Mouse (Mus musculus) forebrain, embryonic 12.5 days (tissue): Measurements from ENCODE around the gene Cerkl. TPM values are rescaled to one million over a fixed set of nuclear protein-coding genes. Genes with fewer than 3 reads are reported as not detected.
A peak's percentile ranks its signal among the peaks of the same experiment; 100 is the strongest.

Experiments
- ATAC-seq: fragments of 200-750 bp; cut with Nextera tagmentation; 2 replicates; pipeline ENCODE4 v1.8.0; 2017; ENCODE audit warnings: moderate TSS enrichment; ENCODE audit not compliant: low FRiP score
- H3K27ac ChIP-seq: fragments of 300-500 bp; sonication (generic); 2 replicates; pipeline ENCODE4 v1.5.1; 2016; ENCODE audit warnings: mild to moderate bottlenecking
- H3K27me3 ChIP-seq: fragments of 300-500 bp; sonication (generic); 2 replicates; pipeline ENCODE4 v1.6.1; 2016; ENCODE audit warnings: mild to moderate bottlenecking
- H3K36me3 ChIP-seq: fragments of 300-500 bp; sonication (generic); replicated peaks from 2 replicates; pipeline ENCODE4 v1.6.1; 2016; ENCODE audit warnings: mild to moderate bottlenecking
- H3K4me1 ChIP-seq: fragments of 300-500 bp; sonication (generic); 2 replicates; pipeline ENCODE4 v1.6.1; 2016
- H3K4me2 ChIP-seq: fragments of 300-500 bp; sonication (generic); 2 replicates; pipeline ENCODE4 v1.6.1; 2016; ENCODE audit warnings: mild to moderate bottlenecking, moderate library complexity
- H3K4me3 ChIP-seq: fragments of 300-500 bp; sonication (generic); replicated peaks from 2 replicates; pipeline ENCODE4 v1.5.1; 2016; ENCODE audit warnings: mild to moderate bottlenecking
- H3K9ac ChIP-seq: fragments of 300-500 bp; sonication (generic); 2 replicates; pipeline ENCODE4 v1.6.1; 2016; ENCODE audit warnings: mild to moderate bottlenecking
- H3K9me3 ChIP-seq: fragments of 300-500 bp; sonication (generic); 2 replicates; pipeline ENCODE4 v1.6.1; 2016
- WGBS: fragments of 180-500 bp; shearing (Covaris S2); methylation state at CpG from one replicate; pipeline ENCODE4 v1.1.7; 2016; 5-methylcytosine and 5-hydroxymethylcytosine counted together
- polyA plus RNA-seq: library from polyadenylated mRNA; unstranded; fragments of >200 nt; fragmentation: Nextera tagmentation; extraction: Ambion mirVana; gene quantifications from 2 replicates; pipeline ENCODE4 v1.2.1, GENCODE M21; 2016

Cerkl gene
- polyA plus RNA-seq, 1 experiment from 2014 or later, result 2.4 TPM

DNA sequence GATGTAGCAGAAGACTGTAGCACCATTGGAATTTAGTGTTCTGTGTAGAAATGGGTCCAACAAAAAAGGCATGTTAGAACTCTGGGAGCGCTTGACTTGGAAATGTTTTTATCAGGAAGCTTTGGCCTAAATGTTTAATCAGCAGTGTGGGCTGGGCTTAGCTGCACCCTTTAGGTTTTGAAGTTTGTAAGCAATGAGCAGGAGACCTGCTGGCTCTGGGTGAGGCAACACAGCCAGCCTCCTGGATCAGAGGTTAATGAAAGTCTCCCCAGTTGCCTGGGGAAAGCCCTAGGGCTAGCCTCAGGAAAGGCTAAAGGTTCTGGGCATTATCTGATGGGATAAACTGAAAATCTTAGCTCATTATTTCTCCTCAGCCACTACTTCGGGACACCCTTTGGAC lies 58.2 kb downstream of the Cerkl start:
- H3K4me2 ChIP-seq, result no peak overlapping the region
- no peak overlapping the region for H3K9ac ChIP-seq
- 41% methylated on average over 2 of the region's 2 CpGs for WGBS
- H3K4me3 ChIP-seq, result no peak overlapping the region
- no peaks in the 10 kb centered on the region for H3K9me3 ChIP-seq
- no peak overlapping the region for H3K27ac ChIP-seq
- H3K4me1 ChIP-seq, result peaks cover 12% of the 10 kb centered on the region
- no peak for ATAC-seq
- H3K36me3 ChIP-seq, result no peaks in the 10 kb centered on the region
- H3K27me3 ChIP-seq, result peaks cover 3% of the 10 kb centered on the region; the same call in 1 of the 2 replicates

DNA sequence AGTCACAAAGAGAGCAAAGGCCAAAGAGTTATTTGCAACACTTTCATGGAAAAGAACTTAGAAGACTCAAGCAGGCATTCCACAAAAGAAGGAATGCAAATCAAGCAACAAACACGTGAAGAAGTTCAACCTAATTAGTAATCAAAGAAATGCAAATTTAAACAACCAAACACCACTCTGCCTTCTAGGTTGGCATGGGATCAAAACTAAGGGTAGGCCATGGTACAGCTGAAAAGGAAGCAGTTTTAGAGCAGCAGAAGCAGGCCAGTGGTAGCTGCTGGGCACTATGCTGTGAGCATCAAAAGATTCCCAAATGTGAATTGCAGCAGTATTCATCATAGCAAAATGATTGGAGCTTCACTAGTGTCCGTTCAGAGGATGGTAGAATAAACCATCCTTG lies 59.5 kb downstream of the Cerkl start:
- no peak overlapping the region for H3K9ac ChIP-seq
- H3K4me1 ChIP-seq, result peaks cover 12% of the 10 kb centered on the region
- WGBS, result 44% methylated on average over 2 of the region's 2 CpGs
- H3K4me3 ChIP-seq, result no peak overlapping the region
- H3K4me2 ChIP-seq, result no peak overlapping the region
- no peak overlapping the region for H3K27ac ChIP-seq
- peaks cover 3% of the 10 kb centered on the region; the same call in 1 of the 2 replicates for H3K27me3 ChIP-seq
- no peaks in the 10 kb centered on the region for H3K36me3 ChIP-seq
- H3K9me3 ChIP-seq, result no peaks in the 10 kb centered on the region
- no peak for ATAC-seq

DNA sequence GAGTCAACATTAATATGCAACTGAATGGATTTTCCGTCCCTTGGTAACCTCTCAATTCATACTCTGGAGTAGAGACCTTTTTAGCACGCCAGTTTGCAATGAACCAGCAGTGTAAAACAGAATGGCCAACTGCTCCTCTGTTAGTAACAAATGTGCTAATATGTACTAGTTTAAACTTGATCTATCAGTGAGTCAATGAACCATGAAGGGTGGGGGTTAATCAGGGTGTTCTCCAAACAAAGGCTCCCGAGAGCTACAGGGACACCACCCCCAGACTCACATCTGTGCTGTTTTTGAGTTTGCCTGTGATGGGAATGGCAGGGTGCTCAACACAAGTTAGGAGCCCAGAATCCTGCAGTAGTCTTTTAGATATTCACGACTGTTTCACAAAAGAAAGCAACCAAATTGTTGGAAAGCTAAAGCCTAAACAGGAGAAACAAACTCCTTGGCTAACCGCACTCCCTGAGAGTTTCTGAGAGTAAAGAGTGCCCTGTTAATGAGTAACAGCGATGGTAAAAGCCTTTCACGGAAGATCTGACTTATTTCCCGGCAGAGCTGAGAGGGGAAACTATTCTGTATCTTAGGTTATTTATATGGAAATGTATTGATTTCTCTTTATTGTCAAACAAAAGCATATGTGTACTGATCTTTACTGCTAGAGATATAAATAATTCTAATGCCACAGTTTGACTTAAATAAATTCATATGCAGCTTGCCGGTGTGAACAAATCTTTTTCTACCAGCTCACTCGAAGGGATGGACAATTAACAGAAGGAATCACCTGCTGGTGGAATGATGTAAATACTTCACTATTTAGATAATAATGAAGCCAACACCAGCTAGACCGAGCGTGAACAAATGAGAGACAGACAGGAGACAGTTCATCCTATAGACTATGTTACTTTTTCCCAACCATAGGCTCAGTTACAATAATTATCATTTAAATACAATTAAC lies 77.2 kb downstream of the Cerkl start:
- H3K4me2 ChIP-seq, result peak overlapping the region; percentile 31
- no peak overlapping the region for H3K9ac ChIP-seq
- H3K36me3 ChIP-seq, result no peaks in the 10 kb centered on the region
- H3K27me3 ChIP-seq, result 0 out of 2 replicates have a peak, but pooled peaks cover 3% of the 10 kb centered on the region
- H3K27ac ChIP-seq, result peak overlapping the region; percentile 68
- H3K9me3 ChIP-seq, result no peaks in the 10 kb centered on the region
- ATAC-seq, result peak; percentile 86
- 13% methylated on average over 12 of the region's 12 CpGs for WGBS
- H3K4me1 ChIP-seq, result peaks cover 16% of the 10 kb centered on the region
- H3K4me3 ChIP-seq, result no peak overlapping the region

DNA sequence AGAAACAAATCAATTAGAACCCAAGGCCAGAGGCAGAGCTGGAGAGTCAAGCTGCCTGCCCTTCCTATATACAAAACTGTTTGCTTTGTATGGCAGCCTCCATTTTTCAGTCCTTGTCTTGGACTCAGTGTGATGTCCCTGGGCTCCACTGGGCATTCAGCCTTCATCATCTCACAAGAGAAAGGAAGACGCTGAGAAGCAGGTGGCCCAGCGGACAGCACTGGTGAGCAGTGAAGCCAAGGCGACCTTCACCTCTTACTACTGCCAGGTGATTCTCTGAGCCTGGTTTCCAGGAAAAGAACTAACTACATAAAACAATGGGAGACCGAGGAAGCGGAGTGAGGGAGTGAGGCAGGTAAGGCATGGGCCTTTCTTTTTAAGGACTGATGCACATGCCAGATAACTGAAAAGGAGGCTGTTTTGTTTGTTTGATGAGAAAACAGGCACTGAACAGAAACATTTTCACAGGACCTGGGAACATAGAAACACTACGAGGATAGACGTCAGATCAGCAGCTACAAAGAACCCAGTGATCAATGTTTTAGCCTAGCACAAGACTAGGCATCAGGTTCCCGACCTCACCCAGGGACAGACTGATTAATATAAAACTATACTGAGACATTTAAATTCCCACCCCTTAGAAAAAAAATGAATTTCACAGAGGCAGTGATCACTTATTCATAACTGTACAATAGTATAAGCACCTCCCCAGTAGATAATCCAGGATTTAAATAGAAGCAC lies 78.1 kb downstream of the Cerkl start:
- peak overlapping the region; percentile 53 for H3K27ac ChIP-seq
- H3K4me1 ChIP-seq, result peaks cover 16% of the 10 kb centered on the region
- WGBS, result 57% methylated on average over 8 of the region's 8 CpGs
- H3K27me3 ChIP-seq, result 0 out of 2 replicates have a peak, but pooled peaks cover 3% of the 10 kb centered on the region
- peak; percentile 33 for ATAC-seq
- no peak overlapping the region for H3K9ac ChIP-seq
- no peaks in the 10 kb centered on the region for H3K36me3 ChIP-seq
- no peak overlapping the region for H3K4me3 ChIP-seq
- H3K9me3 ChIP-seq, result no peaks in the 10 kb centered on the region
- peak overlapping the region; percentile 31; the same call in 1 of the 2 replicates for H3K4me2 ChIP-seq

DNA sequence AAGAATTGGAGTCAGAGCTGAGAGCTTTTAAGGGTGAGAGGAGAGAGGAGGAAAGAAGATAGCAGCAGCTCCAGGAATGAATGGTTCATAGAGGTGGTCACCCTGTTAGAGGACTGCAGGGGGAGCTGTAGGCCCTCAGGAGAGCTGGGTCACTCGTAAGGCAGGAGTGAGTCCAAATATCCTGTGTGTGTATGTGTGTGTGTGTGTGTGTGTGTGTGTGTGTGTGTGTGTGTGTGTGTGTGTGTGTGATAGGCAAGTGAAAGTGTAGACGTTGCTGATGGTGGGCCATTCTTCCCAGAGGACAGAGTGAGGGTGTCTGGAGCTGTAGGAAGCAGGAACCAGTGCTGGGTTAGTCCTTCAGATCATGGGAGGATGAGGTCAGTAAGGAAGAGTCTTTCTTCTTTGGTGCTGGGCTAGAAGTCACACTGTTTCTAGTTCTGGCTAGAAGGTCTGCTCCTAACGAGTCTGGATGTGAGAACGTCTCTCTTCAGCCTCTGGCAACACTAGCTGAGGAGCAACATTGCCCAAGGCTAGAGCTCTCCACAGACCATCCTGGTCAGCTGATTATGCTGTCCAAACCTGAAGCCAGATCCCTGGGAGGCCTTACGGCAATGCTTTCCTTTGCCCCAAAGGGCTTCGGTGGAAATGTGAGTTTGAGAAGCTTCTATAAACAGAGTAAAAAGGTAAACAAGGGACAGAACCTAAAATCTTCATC lies 83.9 kb downstream of the Cerkl start:
- H3K4me3 ChIP-seq, result no peak overlapping the region
- peak; percentile 60; the same call in 1 of the 2 replicates for ATAC-seq
- no peak overlapping the region for H3K4me2 ChIP-seq
- H3K4me1 ChIP-seq, result peaks cover 4% of the 10 kb centered on the region; the same call in 1 of the 2 replicates
- 51% methylated on average over 6 of the region's 6 CpGs for WGBS
- no peaks in the 10 kb centered on the region for H3K36me3 ChIP-seq
- H3K27ac ChIP-seq, result no peak overlapping the region
- no peaks in the 10 kb centered on the region for H3K9me3 ChIP-seq
- 0 out of 2 replicates have a peak, but pooled peaks cover 3% of the 10 kb centered on the region for H3K27me3 ChIP-seq
- no peak overlapping the region for H3K9ac ChIP-seq

DNA sequence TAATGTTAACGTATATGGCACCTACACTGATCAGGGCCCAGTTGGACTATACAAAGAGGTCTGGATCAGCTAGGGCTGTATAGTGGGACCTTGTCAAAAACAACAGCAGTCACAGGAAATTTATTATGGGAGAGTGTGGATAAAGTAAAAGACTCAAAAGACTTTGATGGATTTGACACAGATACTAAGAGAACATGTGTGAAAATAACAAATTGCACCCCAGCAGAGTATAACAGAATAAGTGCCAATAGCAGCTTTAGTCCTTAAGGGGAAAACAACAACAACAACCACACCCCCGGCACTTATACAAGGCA lies 84.5 kb downstream of the Cerkl start:
- Histone ChIP-seq H3K9me3 (no peaks in the 10 kb centered on the region), H3K9ac (no peak overlapping the region), H3K4me2 (no peak overlapping the region), H3K4me3 (no peak overlapping the region), H3K27me3 (0 out of 2 replicates have a peak, but pooled peaks cover 3% of the 10 kb centered on the region), H3K36me3 (no peaks in the 10 kb centered on the region), H3K27ac (no peak overlapping the region), H3K4me1 (peaks cover 7% of the 10 kb centered on the region; the same call in 1 of the 2 replicates)
- no peak for ATAC-seq
- WGBS, result 79% methylated on average over 2 of the region's 2 CpGs

DNA sequence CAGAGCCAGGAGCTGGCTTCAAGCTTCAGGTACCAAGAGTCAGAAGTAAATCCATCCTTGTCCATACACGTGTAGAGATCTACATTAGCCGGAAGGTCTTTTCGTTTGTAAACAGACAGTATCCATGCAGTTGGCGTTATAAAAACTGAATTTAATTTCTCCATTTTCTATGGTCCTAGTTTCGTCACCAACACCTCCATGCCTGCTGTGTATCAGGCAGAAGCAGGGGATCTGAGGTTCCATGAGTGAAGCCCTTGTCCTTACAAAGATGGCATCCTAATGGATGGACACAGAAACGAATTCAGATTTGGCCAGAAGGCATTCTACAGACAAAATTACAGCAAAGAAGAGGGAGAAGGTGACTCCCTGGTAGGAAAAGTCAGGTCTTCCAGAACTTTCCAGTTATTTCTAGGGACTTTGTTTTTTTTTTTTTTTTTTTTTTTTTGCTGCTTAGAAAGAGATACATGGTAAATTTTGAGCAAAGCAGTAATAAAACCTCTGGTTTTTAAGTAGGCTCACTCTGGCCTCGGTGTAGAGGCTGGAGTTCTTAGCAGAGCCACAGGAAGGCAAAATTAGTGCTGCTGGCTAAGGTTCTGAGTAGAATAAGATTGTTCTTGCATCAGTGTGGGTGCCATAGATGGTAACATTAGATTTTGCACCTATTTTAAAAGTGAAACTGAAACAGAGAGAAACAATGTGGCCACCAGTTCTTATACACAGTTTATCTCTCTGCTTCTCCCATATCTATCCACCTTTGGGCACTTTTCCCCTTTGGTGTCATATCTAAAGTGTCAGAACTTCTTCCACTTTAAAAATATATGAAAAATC lies 85.0 kb downstream of the Cerkl start:
- Histone ChIP-seq H3K4me1 (peaks cover 7% of the 10 kb centered on the region; the same call in 1 of the 2 replicates), H3K27ac (no peak overlapping the region), H3K4me2 (no peak overlapping the region), H3K4me3 (no peak overlapping the region), H3K9ac (no peak overlapping the region), H3K36me3 (no peaks in the 10 kb centered on the region), H3K9me3 (no peaks in the 10 kb centered on the region), H3K27me3 (0 out of 2 replicates have a peak, but pooled peaks cover 3% of the 10 kb centered on the region)
- no peak for ATAC-seq
- 91% methylated on average over 7 of the region's 7 CpGs for WGBS

DNA sequence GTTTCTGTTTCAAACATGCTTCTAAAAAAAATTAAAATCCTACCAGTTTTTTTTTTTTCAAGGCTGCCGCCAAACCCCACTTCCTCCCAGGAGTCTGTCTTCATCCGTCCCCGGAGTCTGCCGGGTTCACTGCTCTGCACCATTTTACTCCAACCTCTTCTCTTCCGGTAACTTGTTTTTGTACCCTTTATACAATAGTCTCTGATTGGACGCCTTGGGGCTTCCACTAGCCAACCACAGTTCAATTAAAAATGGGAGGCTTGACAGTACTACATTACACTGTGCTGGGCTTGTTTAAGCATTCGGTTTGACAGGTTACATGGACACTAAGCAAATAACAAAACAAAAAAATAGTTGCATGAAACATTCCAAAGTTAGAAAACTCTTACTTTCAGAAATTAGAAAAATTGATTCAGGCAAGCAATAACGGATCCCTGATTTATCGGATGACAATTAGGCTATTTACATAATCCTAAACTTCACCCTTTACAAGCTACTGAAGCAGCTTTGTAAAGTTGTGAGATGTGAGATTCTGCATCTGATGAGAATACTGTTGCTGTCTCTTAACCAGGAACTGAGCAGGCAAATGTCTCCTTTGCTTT lies 85.8 kb downstream of the Cerkl start:
- Histone ChIP-seq H3K4me3 (no peak overlapping the region), H3K36me3 (no peaks in the 10 kb centered on the region), H3K27me3 (0 out of 2 replicates have a peak, but pooled peaks cover 3% of the 10 kb centered on the region), H3K9ac (no peak overlapping the region), H3K4me1 (peaks cover 7% of the 10 kb centered on the region; the same call in 1 of the 2 replicates), H3K9me3 (no peaks in the 10 kb centered on the region), H3K4me2 (no peak overlapping the region), H3K27ac (no peak overlapping the region)
- no peak for ATAC-seq
- 84% methylated on average over 9 of the region's 9 CpGs for WGBS

DNA sequence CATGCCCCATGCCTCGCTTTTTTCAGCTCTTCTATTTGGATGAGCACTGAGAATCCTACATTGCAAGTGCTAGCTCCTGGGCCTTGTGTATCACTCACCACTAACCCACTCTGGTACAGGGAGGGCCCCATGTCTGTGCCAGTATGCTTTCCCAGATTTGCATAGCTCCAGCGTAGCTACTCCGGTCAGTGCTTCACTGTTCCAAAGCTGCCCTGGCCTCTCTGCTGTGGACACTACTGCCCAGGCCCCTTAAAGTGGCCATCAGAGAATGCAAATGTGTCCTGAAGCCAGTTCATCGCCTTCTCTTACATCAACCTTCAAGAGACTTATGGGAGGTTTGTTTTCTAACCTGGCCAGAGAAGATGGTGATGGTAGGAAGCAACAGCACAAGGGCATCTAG lies 86.7 kb downstream of the Cerkl start:
- no peaks in the 10 kb centered on the region for H3K27me3 ChIP-seq
- WGBS, result 81% methylated on average over 4 of the region's 4 CpGs
- no peak overlapping the region for H3K4me3 ChIP-seq
- ATAC-seq, result no peak
- no peak overlapping the region for H3K9ac ChIP-seq
- no peaks in the 10 kb centered on the region for H3K9me3 ChIP-seq
- no peak overlapping the region for H3K27ac ChIP-seq
- H3K4me1 ChIP-seq, result peaks cover 7% of the 10 kb centered on the region; the same call in 1 of the 2 replicates
- no peaks in the 10 kb centered on the region for H3K36me3 ChIP-seq
- H3K4me2 ChIP-seq, result no peak overlapping the region

DNA sequence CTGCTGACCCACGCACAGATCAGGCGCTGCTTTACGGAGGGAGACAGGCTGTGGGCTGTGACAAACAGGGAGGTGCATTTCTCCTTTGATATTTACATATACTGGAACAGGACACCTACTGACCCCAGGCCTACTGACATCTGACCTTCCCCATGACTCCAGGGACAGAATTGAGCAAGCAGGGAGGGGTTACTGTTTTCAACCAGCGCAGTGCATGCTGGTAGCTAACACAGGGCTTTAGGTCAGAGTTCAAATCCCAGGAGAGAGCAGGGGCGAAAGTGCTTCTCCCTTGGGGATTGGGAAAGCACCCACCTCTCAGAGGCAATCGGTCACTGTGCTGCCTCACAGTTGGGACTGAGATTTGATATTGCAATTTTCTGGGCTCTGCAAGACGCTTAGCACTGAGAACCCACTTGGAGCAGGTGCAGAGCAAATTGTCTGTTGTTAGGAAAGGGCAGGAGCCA lies 87.5 kb downstream of the Cerkl start:
- Histone ChIP-seq H3K9me3 (no peaks in the 10 kb centered on the region), H3K4me3 (no peak overlapping the region), H3K4me1 (peaks cover 7% of the 10 kb centered on the region; the same call in 1 of the 2 replicates), H3K9ac (no peak overlapping the region), H3K4me2 (no peak overlapping the region), H3K36me3 (no peaks in the 10 kb centered on the region), H3K27me3 (no peaks in the 10 kb centered on the region), H3K27ac (no peak overlapping the region)
- no peak for ATAC-seq
- 76% methylated on average over 7 of the region's 7 CpGs for WGBS

DNA sequence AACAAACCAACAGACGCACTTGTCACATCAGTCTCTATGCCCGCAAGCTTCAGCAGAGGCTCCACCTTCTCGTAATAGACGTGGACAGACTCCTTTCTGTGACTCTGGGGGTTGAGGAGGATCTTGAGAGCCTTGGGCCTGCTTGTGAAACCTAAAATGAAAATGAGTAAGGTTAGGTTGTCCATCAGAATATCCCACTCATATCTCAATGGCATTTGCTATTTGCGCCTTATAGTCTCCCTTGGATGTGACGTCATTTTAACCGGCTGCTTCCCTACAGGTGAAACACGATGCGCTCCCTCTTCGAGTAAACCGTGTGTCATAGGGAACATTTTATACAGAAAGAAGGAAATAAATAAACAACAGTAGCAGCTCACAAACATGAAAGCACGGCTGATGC lies 87.9 kb downstream of the Cerkl start:
- no peak overlapping the region for H3K4me3 ChIP-seq
- WGBS, result 86% methylated on average over 12 of the region's 12 CpGs
- peaks cover 7% of the 10 kb centered on the region; the same call in 1 of the 2 replicates for H3K4me1 ChIP-seq
- H3K27ac ChIP-seq, result no peak overlapping the region
- H3K9ac ChIP-seq, result no peak overlapping the region
- H3K4me2 ChIP-seq, result no peak overlapping the region
- no peak for ATAC-seq
- H3K36me3 ChIP-seq, result no peaks in the 10 kb centered on the region
- H3K9me3 ChIP-seq, result no peaks in the 10 kb centered on the region
- no peaks in the 10 kb centered on the region for H3K27me3 ChIP-seq
